Mouse (Mus musculus) myocyte (in vitro differentiated cells): ENCODE data around the gene Myo9a. TPM values are rescaled to one million over a fixed set of nuclear protein-coding genes. Genes with fewer than 3 reads are reported as not detected.

Experiments
- H3K27me3 ChIP-seq: one replicate; pipeline ENCODE4 v1.6.1; 2011; ENCODE audit not compliant: control insufficient read depth, insufficient read depth, insufficient read length
- H3K36me3 ChIP-seq: one replicate; pipeline ENCODE4 v1.6.1; 2011; ENCODE audit not compliant: control insufficient read depth, insufficient read depth
- H3K4me2 ChIP-seq: one replicate; pipeline ENCODE4 v1.6.1; 2011; ENCODE audit warnings: low read depth, control low read depth
- H3K4me3 ChIP-seq: one replicate; pipeline ENCODE4 v1.5.1; 2011; ENCODE audit warnings: mild to moderate bottlenecking, control low read depth, moderate library complexity
- H3K79me2 ChIP-seq: one replicate; pipeline ENCODE4 v1.6.1; 2011; ENCODE audit not compliant: control insufficient read depth, insufficient read depth
- H3ac ChIP-seq: one replicate; pipeline ENCODE4 v1.6.1; 2011; ENCODE audit not compliant: control insufficient read depth, insufficient read length
- CEBPB ChIP-seq: IDR thresholded peaks from 2 replicates; pipeline ENCODE4 v1.6.1; 2011; ENCODE audit warnings: mild to moderate bottlenecking, moderate library complexity; ENCODE audit not compliant: poor library complexity, insufficient read depth, severe bottlenecking
- E2F4 ChIP-seq: IDR thresholded peaks from one replicate; pipeline ENCODE4 v1.6.1; 2011; ENCODE audit warnings: mild to moderate bottlenecking, control low read depth, moderate library complexity; ENCODE audit not compliant: insufficient read depth
- MAX ChIP-seq: IDR thresholded peaks from one replicate; pipeline ENCODE4 v1.6.1; 2011; ENCODE audit warnings: low read depth, mild to moderate bottlenecking, control low read depth
- MYOD1 ChIP-seq, 3 experiments: IDR thresholded peaks; one replicate each; pipeline ENCODE4 v1.6.1; 2011; ENCODE audit warnings: control low read depth in 2 of 3, low read depth in 2 of 3, mild to moderate bottlenecking in 2 of 3, moderate library complexity in 1 of 3; ENCODE audit not compliant: insufficient read length in 2 of 3, control insufficient read depth in 1 of 3
- MYOG ChIP-seq, 3 experiments: IDR thresholded peaks; one replicate each; pipeline ENCODE4 v1.6.1; 2011; ENCODE audit warnings: control low read depth in 2 of 3, low read depth in 2 of 3, mild to moderate bottlenecking in 2 of 3; ENCODE audit not compliant: insufficient read length in 2 of 3, control insufficient read depth in 1 of 3, insufficient read depth in 1 of 3
- POLR2A ChIP-seq: IDR thresholded peaks from one replicate; pipeline ENCODE4 v1.6.1; 2011; ENCODE audit warnings: low read depth, mild to moderate bottlenecking, control low read depth, moderate library complexity; ENCODE audit not compliant: insufficient read length
- POLR2AphosphoS2 ChIP-seq: IDR thresholded peaks from one replicate; pipeline ENCODE4 v1.6.1; 2011; ENCODE audit warnings: low read depth, control low read depth; ENCODE audit not compliant: insufficient read length
- REST ChIP-seq: IDR thresholded peaks from one replicate; pipeline ENCODE4 v1.6.1; 2011; ENCODE audit warnings: mild to moderate bottlenecking, control low read depth, moderate library complexity; ENCODE audit not compliant: insufficient read depth, insufficient read length
- SRF ChIP-seq: IDR thresholded peaks from one replicate; pipeline ENCODE4 v1.6.1; 2011; ENCODE audit warnings: low read depth; ENCODE audit not compliant: control insufficient read depth, insufficient read length
- TCF12 ChIP-seq: IDR thresholded peaks from one replicate; pipeline ENCODE4 v1.6.1; 2011; ENCODE audit warnings: mild to moderate bottlenecking, control low read depth; ENCODE audit not compliant: poor library complexity, insufficient read depth, severe bottlenecking
- TCF3 ChIP-seq: IDR thresholded peaks from one replicate; pipeline ENCODE4 v1.6.1; 2011; ENCODE audit warnings: low read depth, control low read depth; ENCODE audit not compliant: insufficient read length
- USF1 ChIP-seq: IDR thresholded peaks from one replicate; pipeline ENCODE4 v1.6.1; 2011; ENCODE audit warnings: low read depth, mild to moderate bottlenecking, control low read depth, moderate library complexity
- polyA plus RNA-seq: library from polyadenylated mRNA; unstranded; fragments of >200 nt; fragmentation: generic; extraction: Trizol; gene quantifications from one replicate; pipeline ENCODE4 v1.2.1, GENCODE M21; 2012; ENCODE audit warnings: missing spikeins

Gene Myo9a
- polyA plus RNA-seq, 1 experiment: 3.5 TPM

- Histone ChIP-seq H3K4me2 (no peak overlapping the region), H3ac (no peak overlapping the region), H3K4me3 (no peak overlapping the region), H3K79me2 (no peaks in the 10 kb centered on the region), H3K36me3 (no peaks in the 10 kb centered on the region), H3K27me3 (peaks cover 53% of the 10 kb centered on the region)
- TF ChIP-seq E2F4: no peak
- TF ChIP-seq MYOD1 (IDR thresholded peaks at IDR 0.05; ENCODE audit: control insufficient read depth in 1 of 3, insufficient read length in 2 of 3, low read depth in 2 of 3): no peak
- TF ChIP-seq MYOG (IDR thresholded peaks at IDR 0.05; ENCODE audit: control insufficient read depth in 1 of 3, insufficient read depth in 1 of 3, insufficient read length in 2 of 3, low read depth in 2 of 3): no peak
- TF ChIP-seq USF1: no peak
- no peak for TF ChIP-seq TCF3
- no peak for TF ChIP-seq SRF
- TF ChIP-seq MAX: no peak
- TF ChIP-seq CEBPB: no peak
- TF ChIP-seq TCF12: no peak
- TF ChIP-seq REST: no peak
- TF ChIP-seq POLR2AphosphoS2: no peak
- no peak for TF ChIP-seq POLR2A
These were observed 194.5 kb downstream of the Myo9a start for GRCm38 (mm10) chr9:59945241-59945640.

- no peaks in the 10 kb centered on the region for H3K36me3 ChIP-seq
- peaks cover 66% of the 10 kb centered on the region for H3K27me3 ChIP-seq
- TF ChIP-seq POLR2AphosphoS2 (no peak), MAX (no peak), CEBPB (no peak), REST (no peak), MYOD1 (IDR thresholded peaks at IDR 0.05; ENCODE audit: control insufficient read depth in 1 of 3, insufficient read length in 2 of 3, low read depth in 2 of 3) (no peak)
- H3ac ChIP-seq: no peak overlapping the region
- no peak overlapping the region for H3K4me2 ChIP-seq
- H3K79me2 ChIP-seq: no peaks in the 10 kb centered on the region
- no peak overlapping the region for H3K4me3 ChIP-seq
These were observed 196.6 kb downstream of the Myo9a start for GRCm38 (mm10) chr9:59947271-59947670.

- Histone ChIP-seq H3ac (no peak overlapping the region), H3K4me3 (no peak overlapping the region), H3K27me3 (peaks cover 66% of the 10 kb centered on the region), H3K79me2 (no peaks in the 10 kb centered on the region), H3K4me2 (no peak overlapping the region), H3K36me3 (no peaks in the 10 kb centered on the region)
- TF ChIP-seq MYOG (IDR thresholded peaks at IDR 0.05; ENCODE audit: control insufficient read depth in 1 of 3, insufficient read depth in 1 of 3, insufficient read length in 2 of 3, low read depth in 2 of 3) (no peak), TCF3 (no peak), POLR2AphosphoS2 (no peak), E2F4 (no peak), REST (no peak), POLR2A (no peak), MAX (no peak), USF1 (no peak), SRF (no peak), CEBPB (no peak)
These were observed 197.5 kb downstream of the Myo9a start for GRCm38 (mm10) chr9:59948226-59948625.

- Histone ChIP-seq H3K79me2 (no peaks in the 10 kb centered on the region), H3K27me3 (peaks cover 66% of the 10 kb centered on the region), H3K4me3 (no peak overlapping the region), H3K4me2 (no peak overlapping the region), H3ac (no peak overlapping the region), H3K36me3 (no peaks in the 10 kb centered on the region)
- TF ChIP-seq MYOD1 (IDR thresholded peaks at IDR 0.05; ENCODE audit: control insufficient read depth in 1 of 3, insufficient read length in 2 of 3, low read depth in 2 of 3) (no peak), SRF (no peak), USF1 (no peak), CEBPB (no peak), TCF3 (no peak), MAX (no peak)
These were observed 198.1 kb downstream of the Myo9a start for GRCm38 (mm10) chr9:59948691-59949250.

GRCm38 (mm10) chr9:59949511-59949910, 198.8 kb downstream of the Myo9a start:
- Histone ChIP-seq H3K36me3 (no peaks in the 10 kb centered on the region), H3K27me3 (peaks cover 66% of the 10 kb centered on the region), H3K4me2 (no peak overlapping the region), H3ac (no peak overlapping the region), H3K4me3 (no peak overlapping the region), H3K79me2 (no peaks in the 10 kb centered on the region)
- no peak for TF ChIP-seq POLR2A
- TF ChIP-seq MAX: no peak
